Mouse (Mus musculus) G1E (cell line): ENCODE results near the gene Gm48551.

ENCODE experiments used
- CTCF ChIP-seq: IDR thresholded peaks from 2 replicates; pipeline ENCODE4 v1.5.1; 2012; ENCODE audit warnings: low read depth, low read length, inconsistent platforms, mixed read lengths
- GATA1 ChIP-seq: IDR thresholded peaks from 2 replicates; pipeline ENCODE4 v1.6.1; 2012; ENCODE audit warnings: borderline replicate concordance, low read length, inconsistent platforms, mixed read lengths
- GATA2 ChIP-seq: IDR thresholded peaks from 2 replicates; pipeline ENCODE4 v1.6.1; 2012; ENCODE audit warnings: low read depth, low read length, inconsistent platforms, borderline replicate concordance
- POLR2AphosphoS5 ChIP-seq: IDR thresholded peaks from 2 replicates; pipeline ENCODE4 v1.6.1; 2012; ENCODE audit warnings: low read depth, low read length, inconsistent platforms; ENCODE audit not compliant: insufficient replicate concordance
- TAL1 ChIP-seq: conservative IDR thresholded peaks from 2 replicates; pipeline ENCODE4 v1.6.1; 2012; ENCODE audit warnings: low read depth, low read length, inconsistent platforms, mixed read lengths

DNA sequence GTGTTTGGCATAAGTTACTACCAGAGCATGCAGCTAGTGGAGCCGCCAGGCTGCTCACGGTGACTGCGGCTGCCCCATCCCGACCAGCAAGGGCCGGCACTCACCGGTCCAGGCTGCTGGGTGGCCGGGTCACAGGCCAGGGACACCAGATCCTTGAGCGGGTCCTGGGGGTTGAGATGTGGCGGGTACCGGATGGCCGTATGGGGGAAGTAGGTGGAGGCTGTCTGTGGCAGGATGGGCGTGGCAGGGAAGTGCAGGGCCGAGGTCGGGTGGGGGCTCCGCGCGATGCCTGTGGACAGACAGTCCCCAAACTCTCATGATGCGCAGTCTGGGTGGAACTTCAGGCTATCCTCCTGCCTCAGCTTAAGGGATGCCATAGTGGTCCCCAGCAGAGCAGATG is 20.5 kb downstream of the Gm48551 start:
- TF ChIP-seq CTCF, result no peak
- TF ChIP-seq GATA1, result no peak
- TF ChIP-seq TAL1, result no peak
- TF ChIP-seq GATA2, result no peak
- TF ChIP-seq POLR2AphosphoS5, result no peak
